Mouse (Mus musculus) cerebellum, adult 2 months (tissue): ENCODE measurements around the gene Acer1.

ENCODE experiments used
- CTCF ChIP-seq: fragments of 200-500 bp; IDR thresholded peaks from 2 replicates; pipeline ENCODE4 v1.5.1; 2011; ENCODE audit warnings: low read depth, mild to moderate bottlenecking, control low read depth, low read length, moderate library complexity, borderline replicate concordance; ENCODE audit not compliant: insufficient read depth
- POLR2A ChIP-seq: fragments of 200-500 bp; IDR thresholded peaks from 2 replicates; pipeline ENCODE4 v1.6.1; 2011; ENCODE audit warnings: low read length, control low read depth, borderline replicate concordance; ENCODE audit not compliant: insufficient read depth

DNA sequence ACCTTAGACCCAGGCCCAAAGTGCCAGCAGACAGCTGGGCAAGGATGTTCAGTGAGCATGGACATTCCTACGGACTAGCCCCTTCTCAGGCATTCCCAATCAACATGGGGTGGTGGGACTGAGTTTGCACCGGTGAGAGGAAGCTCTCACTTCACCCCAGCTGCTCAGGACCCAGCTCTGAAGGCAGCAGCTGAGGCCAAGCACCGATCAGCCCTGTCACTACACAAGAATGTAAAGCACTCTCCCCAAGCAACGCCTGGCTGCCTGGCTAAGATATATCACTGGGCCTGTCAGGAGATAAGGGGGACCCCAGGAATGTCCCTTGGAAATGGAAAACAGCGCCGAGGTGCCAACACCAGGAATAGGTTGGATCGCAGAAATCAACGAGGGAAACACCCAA lies 19.3 kb upstream of the Acer1 start:
- TF ChIP-seq POLR2A (no peak), CTCF (no peak)
